Mouse (Mus musculus) adipocyte (in vitro differentiated cells): ENCODE results near the gene Bbip1.

Source experiments
- DNase-seq: peaks from one replicate; pipeline ENCODE4 v3.0.0-alpha.2; 2016; ENCODE audit warnings: low spot score

Bbip1 gene

DNA sequence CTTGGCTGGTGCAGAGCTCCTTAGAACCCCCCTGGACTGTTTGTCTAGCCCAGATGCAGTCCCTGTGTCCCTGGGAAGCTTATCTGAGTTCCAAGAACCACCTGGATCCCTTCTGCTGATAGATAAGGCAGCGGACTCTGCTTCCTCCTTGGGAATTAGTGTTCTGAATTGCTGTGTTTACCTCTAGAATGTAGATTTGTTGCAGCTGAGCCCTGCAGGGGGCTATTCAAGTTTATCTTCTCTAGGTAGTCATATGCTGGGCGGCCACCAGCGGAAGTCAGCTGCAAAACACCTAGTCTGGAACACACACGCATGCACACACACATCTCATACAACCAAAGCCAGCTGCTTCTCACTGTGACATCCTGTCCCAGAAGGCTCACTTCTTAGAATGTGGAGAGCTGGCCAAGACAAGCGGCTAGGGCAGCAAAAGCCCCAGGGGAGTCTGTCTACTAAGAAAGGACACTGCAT lies 53.6 kb downstream of the Bbip1 start:
- DNase-seq = peak; percentile 65

DNA sequence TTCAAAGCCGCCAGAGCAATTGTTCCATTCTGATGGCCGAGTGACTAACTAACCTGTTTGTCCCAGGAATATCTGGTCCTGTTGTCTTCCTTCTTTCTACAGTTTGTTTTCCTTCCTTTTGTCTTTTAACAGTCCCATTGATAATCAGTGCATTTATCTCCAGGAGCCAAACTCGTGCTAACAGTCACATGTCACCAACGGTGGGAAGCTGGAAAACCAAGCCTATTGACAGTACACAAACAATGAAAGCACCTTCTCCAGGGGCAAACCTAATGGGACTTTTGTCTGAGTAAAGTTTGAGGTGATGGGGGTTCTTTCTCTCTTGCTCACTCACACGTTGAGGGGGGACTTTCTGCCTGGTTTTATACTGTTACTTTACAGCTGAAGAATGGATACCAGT lies 54.2 kb downstream of the Bbip1 start:
- DNase-seq = no peak

DNA sequence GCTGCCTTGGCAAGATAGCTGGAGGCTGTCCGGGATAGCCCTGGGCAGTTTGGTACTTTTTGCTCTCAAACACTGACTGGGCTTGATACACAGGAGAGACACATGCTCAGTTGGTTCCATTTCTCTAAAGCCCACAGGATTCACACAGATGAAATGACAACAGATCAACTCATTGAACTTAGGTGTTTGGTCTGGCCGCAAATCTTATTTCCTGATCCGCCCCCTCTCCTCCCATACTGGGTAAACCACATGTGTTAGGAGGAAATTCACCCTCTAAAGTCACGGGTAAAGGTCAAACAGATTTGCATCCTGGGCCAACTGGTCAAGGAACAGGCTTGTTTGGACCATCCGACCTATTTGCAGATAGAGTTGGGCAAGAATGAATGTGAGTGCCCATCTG lies 54.9 kb downstream of the Bbip1 start:
- DNase-seq = no peak

DNA sequence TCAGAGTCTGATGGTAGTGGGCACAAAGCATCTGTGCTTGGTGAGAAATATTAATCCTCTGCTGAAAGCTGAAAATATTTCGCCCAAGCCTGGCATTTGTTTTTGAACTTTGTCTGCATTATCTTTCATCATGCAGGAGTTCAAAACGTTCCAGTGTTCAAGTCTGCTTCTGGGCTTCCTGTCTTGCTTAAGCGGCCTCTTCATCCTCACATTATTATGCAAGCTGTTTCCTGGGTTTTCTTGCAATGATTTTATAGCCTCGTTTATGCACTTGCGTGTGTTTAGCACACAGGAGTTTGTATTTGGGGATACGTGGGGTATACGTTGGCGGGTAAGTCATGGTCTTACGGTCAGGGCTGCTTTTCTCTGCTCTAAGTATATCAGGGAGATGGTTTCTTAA lies 56.1 kb downstream of the Bbip1 start:
- DNase-seq = peak; percentile 34

DNA sequence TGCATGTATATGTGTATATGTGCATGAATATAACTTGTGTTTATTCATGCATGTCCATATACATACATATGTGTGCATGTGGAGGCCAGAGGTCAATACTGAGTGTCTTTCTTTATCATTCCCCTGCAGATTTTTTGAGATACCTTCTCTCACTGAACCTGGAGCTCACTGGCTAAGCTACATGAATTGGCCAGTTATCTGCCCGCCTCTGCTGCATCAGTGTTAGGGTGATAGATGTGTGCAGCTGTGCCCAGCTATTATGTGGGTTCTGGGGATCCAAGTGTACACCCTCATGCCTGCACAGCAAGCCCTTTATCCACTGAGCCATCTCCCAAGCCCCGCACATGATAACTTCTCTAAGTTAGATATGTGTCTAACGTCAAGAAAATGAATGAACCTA lies 56.6 kb downstream of the Bbip1 start:
- no peak for DNase-seq

DNA sequence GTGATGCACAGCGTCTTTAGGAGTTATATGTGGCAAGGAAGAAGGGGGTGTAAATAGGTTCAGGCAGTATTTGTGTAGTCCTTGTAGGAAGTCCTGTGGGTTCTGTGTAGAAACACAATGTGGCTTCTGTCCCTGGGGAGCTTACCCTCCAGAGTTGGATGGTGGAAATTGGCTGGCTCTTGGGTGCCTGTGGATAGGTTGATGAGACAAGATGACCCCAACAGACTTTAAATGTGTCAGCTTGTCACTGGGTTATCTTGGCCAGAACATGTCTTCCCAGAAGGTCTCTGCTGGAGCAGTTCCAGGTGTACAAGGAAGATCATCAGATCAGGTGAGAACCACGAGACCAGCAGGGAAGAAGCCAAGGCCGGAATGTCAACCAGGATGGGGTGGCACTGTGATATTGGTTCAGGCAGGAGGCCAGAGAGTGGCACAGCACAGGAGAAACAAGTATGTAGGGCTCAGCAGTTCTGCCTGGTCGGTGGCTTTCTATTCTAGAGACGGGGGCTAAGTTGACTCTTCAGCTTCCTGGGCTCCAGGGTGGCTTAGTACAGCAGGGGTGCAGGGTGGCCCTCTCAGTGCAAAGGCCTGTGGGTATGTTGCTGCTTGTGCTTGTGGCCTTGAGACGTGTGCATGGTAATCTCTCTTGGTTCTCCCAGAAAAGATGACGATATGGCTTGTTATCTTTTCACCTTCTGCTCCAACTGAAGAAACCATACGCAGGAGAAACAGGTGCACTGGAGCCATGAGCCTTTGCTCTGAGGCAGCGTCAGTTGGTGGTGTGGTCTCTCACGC lies 57.7 kb downstream of the Bbip1 start:
- no peak for DNase-seq

DNA sequence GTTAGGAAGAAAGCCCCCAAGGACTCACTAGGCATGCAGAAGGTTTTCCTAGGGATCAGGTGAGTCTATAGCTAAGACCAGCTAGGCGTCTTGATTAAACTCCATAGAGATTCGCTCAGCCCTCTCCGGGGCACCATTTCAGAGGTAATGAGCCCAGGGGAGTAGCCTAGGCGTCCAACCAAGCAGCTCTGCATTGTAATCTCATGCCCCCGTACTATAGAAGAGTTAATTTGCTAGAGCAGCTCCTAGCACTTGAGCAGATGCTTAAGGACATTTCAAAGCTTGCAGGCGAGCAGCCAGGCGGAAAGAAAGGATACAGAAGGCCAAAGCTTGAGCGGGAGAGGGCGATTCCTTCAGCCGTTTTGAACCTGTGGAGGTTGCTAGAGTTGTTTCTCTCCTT lies 59.0 kb downstream of the Bbip1 start:
- DNase-seq = no peak

DNA sequence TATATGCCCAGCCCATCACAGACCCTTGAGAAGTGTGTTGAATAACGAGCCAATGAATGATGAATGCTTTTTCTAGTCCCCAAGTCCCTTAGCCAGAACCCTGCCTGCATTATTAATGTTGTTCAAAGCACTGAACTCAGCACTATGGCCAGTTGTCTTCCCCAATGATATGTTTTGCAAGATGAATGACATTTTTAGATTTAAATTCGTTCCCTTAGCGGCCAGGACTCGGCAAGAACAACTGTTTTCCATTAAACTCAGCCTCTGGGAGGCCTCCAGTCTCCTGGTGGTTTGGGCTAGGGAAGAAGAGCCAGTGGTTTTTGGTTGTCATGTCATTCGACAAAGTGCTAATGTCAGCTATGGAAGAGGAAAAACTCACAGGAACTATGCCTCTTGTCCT lies 62.6 kb downstream of the Bbip1 start:
- DNase-seq = peak; percentile 65

DNA sequence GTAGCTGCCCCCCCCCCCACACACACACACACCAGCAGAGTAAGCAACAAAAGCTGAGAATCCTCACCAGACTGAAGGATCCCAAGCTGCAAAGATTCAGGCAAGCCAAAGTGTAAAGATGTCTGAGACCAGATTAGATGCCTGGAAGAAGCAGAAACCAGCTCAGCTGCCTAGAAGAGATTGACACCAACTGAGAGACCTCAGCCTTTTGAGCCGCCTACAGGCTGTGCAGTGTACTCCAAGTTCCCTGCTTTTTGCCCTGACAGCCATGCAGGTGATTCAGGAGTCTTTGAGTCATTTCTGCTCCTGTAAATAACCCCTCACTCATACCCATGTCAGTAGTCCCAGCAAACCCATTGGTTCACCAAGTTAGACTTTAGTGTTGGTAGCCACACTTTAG lies 64.0 kb downstream of the Bbip1 start:
- no peak for DNase-seq
